Mouse (Mus musculus) liver, postnatal 0 days (tissue): ENCODE results near the gene Exosc2. TPM values are rescaled to one million over a fixed set of nuclear protein-coding genes. Genes with fewer than 3 reads are reported as not detected.

Experiments
- ATAC-seq: fragments of 200-750 bp; cut with Nextera tagmentation; 2 replicates; pipeline ENCODE4 v1.8.0; 2017; ENCODE audit warnings: mild to moderate bottlenecking, moderate library complexity
- DNase-seq: peaks from one replicate; pipeline ENCODE4 v3.0.0-alpha.2; 2016
- H3K27ac ChIP-seq: fragments of 300-500 bp; sonication (generic); 2 replicates; pipeline ENCODE4 v1.5.1; 2014; ENCODE audit warnings: antibody characterized with exemption, moderate library complexity, mild to moderate bottlenecking, low read depth
- H3K27me3 ChIP-seq: fragments of 300-500 bp; sonication (generic); 2 replicates; pipeline ENCODE4 v1.6.1; 2014; ENCODE audit warnings: low read length, control low read depth, mixed read lengths; ENCODE audit not compliant: insufficient read depth
- H3K36me3 ChIP-seq: fragments of 300-500 bp; sonication (generic); replicated peaks from 2 replicates; pipeline ENCODE4 v1.6.1; 2014; ENCODE audit warnings: mild to moderate bottlenecking, control low read depth, low read length, moderate library complexity, mixed read lengths; ENCODE audit not compliant: insufficient read depth
- H3K4me1 ChIP-seq: fragments of 300-500 bp; sonication (generic); 2 replicates; pipeline ENCODE4 v1.6.1; 2014; ENCODE audit warnings: antibody characterized with exemption, mild to moderate bottlenecking, control low read depth; ENCODE audit not compliant: insufficient read depth
- H3K4me2 ChIP-seq: fragments of 300-500 bp; sonication (generic); 2 replicates; pipeline ENCODE4 v1.6.1; 2014; ENCODE audit warnings: low read depth, mild to moderate bottlenecking, low read length, moderate library complexity, mixed read lengths
- H3K4me3 ChIP-seq: fragments of 300-500 bp; sonication (generic); 2 replicates; pipeline ENCODE4 v1.5.1; 2014; ENCODE audit warnings: low read depth, low read length
- H3K9ac ChIP-seq: fragments of 300-500 bp; sonication (generic); replicated peaks from 2 replicates; pipeline ENCODE4 v1.6.1; 2014; ENCODE audit warnings: mild to moderate bottlenecking, moderate library complexity
- H3K9me3 ChIP-seq: fragments of 300-500 bp; sonication (generic); 2 replicates; pipeline ENCODE4 v1.6.1; 2016; ENCODE audit warnings: mild to moderate bottlenecking, control low read depth, low read length, mixed read lengths
- CTCF ChIP-seq: sonication (generic); IDR thresholded peaks from 2 replicates; pipeline ENCODE4 v1.5.1; 2016; ENCODE audit warnings: antibody characterized with exemption, low read depth
- EP300 ChIP-seq: IDR thresholded peaks from 2 replicates; pipeline ENCODE4 v1.6.1; 2016; ENCODE audit warnings: antibody characterized with exemption, low read depth, mild to moderate bottlenecking
- WGBS: fragments of 180-500 bp; shearing (Covaris S2); extraction: QIAGEN DNeasy Blood & Tissue Kit; methylation state at CpG from one replicate; pipeline ENCODE4 v1.1.7; 2014; ENCODE audit not compliant: insufficient replicate concordance; 5-methylcytosine and 5-hydroxymethylcytosine counted together
- polyA plus RNA-seq: library from polyadenylated mRNA; unstranded; fragments of >200 nt; fragmentation: Nextera tagmentation; extraction: Ambion mirVana; gene quantifications from 2 replicates; pipeline ENCODE4 v1.2.1, GENCODE M21; 2015

The Exosc2 gene
- polyA plus RNA-seq, 1 experiment from 2014 or later: 14.6 TPM

- no peaks in the 10 kb centered on the region; the same call in 1 of the 2 replicates for H3K36me3 ChIP-seq
- no peak overlapping the region for H3K4me2 ChIP-seq
- TF ChIP-seq CTCF (no peak), EP300 (no peak)
- no peak overlapping the region for H3K4me3 ChIP-seq
- H3K4me1 ChIP-seq: no peaks in the 10 kb centered on the region; the same call in 1 of the 2 replicates
- ATAC-seq (no peak), DNase-seq (no peak)
- H3K27me3 ChIP-seq: no peaks in the 10 kb centered on the region
- no peak overlapping the region for H3K9ac ChIP-seq
- no peak overlapping the region for H3K27ac ChIP-seq
- no peaks in the 10 kb centered on the region for H3K9me3 ChIP-seq
Measured at GRCm38 (mm10) chr2:31705914-31706313, 35.4 kb downstream of the Exosc2 start.

- WGBS: 19% methylated on average over 2 of the region's 2 CpGs
- no peak for TF ChIP-seq EP300
- TF ChIP-seq CTCF: no peak
- no peak for ATAC-seq
Measured at GRCm38 (mm10) chr2:31706531-31706930, 36.0 kb downstream of the Exosc2 start.

GRCm38 (mm10) chr2:31712716-31713115, 42.2 kb downstream of the Exosc2 start:
- no peak overlapping the region for H3K9ac ChIP-seq
- H3K36me3 ChIP-seq: 0 out of 2 replicates have a peak, but pooled peaks cover 3% of the 10 kb centered on the region
- H3K4me2 ChIP-seq: no peak overlapping the region
- H3K4me1 ChIP-seq: no peaks in the 10 kb centered on the region
- 78% methylated on average over 2 of the region's 2 CpGs for WGBS
- no peaks in the 10 kb centered on the region for H3K27me3 ChIP-seq
- ATAC-seq (no peak), DNase-seq (no peak)
- H3K9me3 ChIP-seq: no peaks in the 10 kb centered on the region
- TF ChIP-seq CTCF (no peak), EP300 (no peak)
- H3K4me3 ChIP-seq: no peak overlapping the region
- H3K27ac ChIP-seq: no peak overlapping the region

More at GRCm38 (mm10) chr2:31706531-31706930, 36.0 kb downstream of the Exosc2 start:
- no peaks in the 10 kb centered on the region; the same call in 1 of the 2 replicates for H3K4me1 ChIP-seq
- H3K36me3 ChIP-seq: peaks cover 1% of the 10 kb centered on the region; the same call in 1 of the 2 replicates
- H3K4me3 ChIP-seq: no peak overlapping the region
- no peak overlapping the region for H3K9ac ChIP-seq
- no peak for DNase-seq
- H3K27me3 ChIP-seq: no peaks in the 10 kb centered on the region
- H3K4me2 ChIP-seq: no peak overlapping the region
- no peaks in the 10 kb centered on the region for H3K9me3 ChIP-seq
- H3K27ac ChIP-seq: no peak overlapping the region

GRCm38 (mm10) chr2:31713813-31714212, 43.3 kb downstream of the Exosc2 start:
- TF ChIP-seq EP300 (no peak), CTCF (no peak)
- no peak overlapping the region for H3K4me2 ChIP-seq
- no peak overlapping the region for H3K9ac ChIP-seq
- DNase-seq (no peak), ATAC-seq (no peak)
- H3K4me1 ChIP-seq: 0 out of 2 replicates have a peak, but pooled peaks cover under 1% of the 10 kb centered on the region
- H3K36me3 ChIP-seq: 0 out of 2 replicates have a peak, but pooled peaks cover 3% of the 10 kb centered on the region
- no peaks in the 10 kb centered on the region for H3K27me3 ChIP-seq
- no peak overlapping the region for H3K27ac ChIP-seq
- 74% methylated on average over 3 of the region's 3 CpGs for WGBS
- H3K4me3 ChIP-seq: no peak overlapping the region
- no peaks in the 10 kb centered on the region for H3K9me3 ChIP-seq

- Histone ChIP-seq H3K36me3 (0 out of 2 replicates have a peak, but pooled peaks cover 3% of the 10 kb centered on the region), H3K27me3 (no peaks in the 10 kb centered on the region), H3K4me1 (peaks cover 5% of the 10 kb centered on the region; the same call in 1 of the 2 replicates), H3K9me3 (no peaks in the 10 kb centered on the region), H3K27ac (no peak overlapping the region), H3K4me3 (no peak overlapping the region), H3K4me2 (no peak overlapping the region), H3K9ac (no peak overlapping the region)
- 86% methylated on average over 4 of the region's 4 CpGs for WGBS
- no peak for DNase-seq
- TF ChIP-seq EP300: no peak
- TF ChIP-seq CTCF: no peak
- no peak for ATAC-seq
Measured at GRCm38 (mm10) chr2:31714780-31715179, 44.3 kb downstream of the Exosc2 start.

- H3K4me2 ChIP-seq: no peak overlapping the region
- H3K9me3 ChIP-seq: no peaks in the 10 kb centered on the region
- no peak for ATAC-seq
- H3K9ac ChIP-seq: no peak overlapping the region
- H3K4me3 ChIP-seq: no peak overlapping the region
- peaks cover 13% of the 10 kb centered on the region for H3K4me1 ChIP-seq
- no peak for DNase-seq
- no peaks in the 10 kb centered on the region for H3K27me3 ChIP-seq
- WGBS: 77% methylated on average over 7 of the region's 7 CpGs
- no peak overlapping the region for H3K27ac ChIP-seq
- H3K36me3 ChIP-seq: 0 out of 2 replicates have a peak, but pooled peaks cover 3% of the 10 kb centered on the region
- no peak for TF ChIP-seq CTCF
- TF ChIP-seq EP300: no peak
Measured at GRCm38 (mm10) chr2:31715985-31716384, 45.5 kb downstream of the Exosc2 start.
